Mouse (Mus musculus): Measurements from ENCODE around the gene Tfap2c. TPM values are rescaled to one million over a fixed set of nuclear protein-coding genes. Genes with fewer than 3 reads are reported as not detected.

Gene Tfap2c
- total RNA-seq, 2 experiments from 2014 or later, result not detected

DNA sequence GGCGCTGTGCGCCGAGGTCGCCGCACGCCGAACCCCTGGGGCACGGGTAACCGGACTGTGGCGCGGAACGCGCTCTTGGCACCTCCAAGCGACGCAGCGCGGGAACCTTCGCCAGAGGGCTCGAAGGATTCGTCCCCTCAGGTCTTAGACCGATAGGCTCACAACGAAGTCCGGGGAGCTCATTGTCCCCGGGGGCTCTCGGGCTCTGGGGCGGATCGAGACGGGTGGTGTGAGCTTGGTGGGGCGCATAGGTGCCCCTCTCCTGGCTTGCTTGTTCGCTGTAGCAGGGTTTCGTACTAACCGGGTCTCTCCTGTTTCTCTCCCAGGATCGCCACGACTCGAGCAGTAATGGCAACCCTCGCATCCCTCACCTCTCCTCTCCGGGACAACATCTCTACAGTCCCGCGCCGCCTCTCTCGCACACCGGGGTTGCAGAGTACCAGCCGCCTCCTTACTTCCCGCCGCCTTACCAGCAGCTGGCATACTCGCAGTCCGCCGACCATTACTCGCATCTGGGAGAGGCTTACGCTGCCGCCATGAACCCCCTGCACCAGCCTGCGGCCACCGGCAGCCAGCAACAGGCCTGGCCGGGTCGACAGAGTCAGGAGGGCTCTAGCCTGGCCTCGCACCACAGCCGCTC is 1.8 kb downstream of the Tfap2c start:
- DNase-seq, result no peak

DNA sequence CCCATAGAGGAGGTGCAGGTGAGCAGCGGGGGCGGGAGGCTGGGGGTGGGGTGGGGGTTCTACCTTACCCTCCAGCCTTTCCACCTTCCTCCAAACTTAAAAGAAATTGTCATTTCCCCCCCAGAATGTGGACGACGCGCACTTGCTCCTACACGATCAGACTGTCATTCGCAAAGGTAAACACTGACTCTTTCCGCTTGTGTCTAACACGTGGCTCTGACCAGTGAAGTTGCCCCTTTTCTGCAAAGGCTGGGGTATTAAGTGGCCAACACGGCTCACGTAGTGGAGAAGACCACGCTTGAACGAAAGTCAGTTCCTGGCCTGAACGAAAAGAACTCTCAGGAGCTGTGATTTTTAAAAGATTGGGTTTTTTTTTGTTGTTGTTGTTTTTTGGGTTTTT is 2.5 kb downstream of the Tfap2c start:
- no peak for DNase-seq

DNA sequence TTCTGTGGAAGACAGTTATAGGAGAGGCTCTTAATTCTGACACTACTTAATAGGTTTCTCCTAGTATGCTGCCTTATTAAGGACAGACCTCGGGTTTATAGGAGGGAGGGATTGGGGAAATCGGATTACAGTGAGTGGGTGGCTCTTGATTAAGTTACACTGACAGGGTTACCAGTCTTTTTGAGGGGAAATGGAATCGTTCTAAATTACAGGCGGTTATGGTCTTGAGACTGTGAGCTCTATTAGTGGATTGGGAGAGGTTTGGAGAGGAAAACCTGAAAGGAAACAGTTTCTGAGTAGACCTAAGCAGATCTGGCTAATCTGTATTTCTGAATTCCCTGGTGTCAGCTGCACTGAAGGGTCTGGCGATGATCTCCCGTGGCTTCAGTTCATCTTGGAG is 3.3 kb downstream of the Tfap2c start:
- no peak for DNase-seq

DNA sequence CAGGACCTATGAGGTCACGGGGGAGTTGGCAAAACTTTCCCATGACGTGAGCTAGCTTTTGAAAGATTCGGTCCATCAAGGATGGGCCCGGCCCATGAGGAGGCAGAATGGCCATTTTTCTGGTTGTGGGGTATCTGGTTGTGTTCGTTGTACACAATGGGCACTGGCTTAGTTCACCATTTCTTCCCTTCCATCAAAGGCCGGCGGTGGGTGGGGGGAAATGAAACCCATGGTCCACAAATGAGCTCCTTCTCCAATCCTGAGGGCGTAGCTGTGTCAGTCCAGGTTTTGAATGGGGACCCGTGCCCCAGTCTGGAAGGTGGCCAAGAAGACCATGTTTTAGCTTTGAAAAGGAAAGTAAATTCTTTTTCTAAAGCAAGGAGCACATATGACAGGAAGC is 4.8 kb downstream of the Tfap2c start:
- DNase-seq, result no peak

DNA sequence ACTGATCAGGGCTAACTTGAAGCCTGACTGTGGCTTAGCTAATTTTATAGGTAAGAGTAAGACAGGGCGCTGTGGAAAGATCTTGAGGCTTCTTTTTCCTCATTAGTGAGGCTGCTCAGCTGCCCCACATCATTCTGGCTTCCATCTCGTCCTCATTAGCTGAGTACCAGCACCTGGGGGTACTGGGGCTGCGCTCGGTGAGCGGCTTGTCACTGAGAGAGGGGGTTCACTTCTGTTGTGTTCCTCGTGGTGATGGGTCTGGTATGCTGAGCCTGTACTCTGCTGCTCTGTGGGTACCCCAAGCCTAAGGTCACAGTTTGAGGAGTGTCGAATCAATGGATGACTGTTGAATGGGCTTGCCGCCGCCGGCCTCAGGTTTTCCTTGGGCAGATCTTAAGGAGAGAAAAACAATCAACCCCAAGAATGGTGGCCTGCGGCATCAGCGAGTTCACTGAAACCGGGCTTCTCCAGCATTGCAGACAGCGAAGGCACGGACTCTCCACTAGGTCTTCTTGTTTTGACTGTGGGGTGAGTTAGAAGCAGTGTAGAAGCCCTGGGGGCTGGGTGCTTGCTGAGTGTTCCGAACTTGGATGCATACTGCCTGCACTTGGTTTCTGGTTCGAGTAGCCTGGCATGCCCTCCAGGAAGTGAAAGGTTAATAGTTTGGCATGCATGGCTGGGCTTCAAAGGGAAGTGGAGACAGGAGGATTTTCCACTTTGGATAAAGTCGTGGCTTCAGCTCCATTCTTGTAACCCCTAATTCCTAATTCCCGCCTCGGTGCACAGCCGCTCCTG is 9.5 kb downstream of the Tfap2c start:
- no peak for DNase-seq

GRCm38 (mm10) chr2:172561016-172561415 is 11.6 kb downstream of the Tfap2c start:
- DNase-seq, result no peak

DNA sequence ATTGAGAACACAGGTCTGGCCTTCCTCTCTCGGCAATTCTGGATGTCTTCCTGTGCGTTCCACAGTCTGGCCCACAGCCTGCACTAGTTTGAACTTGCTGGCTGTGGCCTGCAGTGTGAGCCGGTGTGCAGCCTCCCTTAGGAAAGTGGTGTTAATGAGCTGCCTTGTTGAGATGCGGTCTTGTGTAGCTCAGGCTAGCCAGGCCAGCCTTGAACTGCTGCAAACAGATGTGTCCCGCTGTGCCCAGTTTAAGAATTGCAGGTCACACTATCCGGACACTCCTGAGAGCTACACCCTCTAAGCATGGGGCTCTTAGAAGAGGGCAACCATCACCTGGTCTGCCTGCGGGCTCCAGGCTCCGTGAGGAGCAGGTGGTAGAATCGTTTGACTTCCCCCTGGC is 18.4 kb downstream of the Tfap2c start:
- no peak for DNase-seq

GRCm38 (mm10) chr2:172568466-172568865 is 19.1 kb downstream of the Tfap2c start:
- DNase-seq, result no peak

DNA sequence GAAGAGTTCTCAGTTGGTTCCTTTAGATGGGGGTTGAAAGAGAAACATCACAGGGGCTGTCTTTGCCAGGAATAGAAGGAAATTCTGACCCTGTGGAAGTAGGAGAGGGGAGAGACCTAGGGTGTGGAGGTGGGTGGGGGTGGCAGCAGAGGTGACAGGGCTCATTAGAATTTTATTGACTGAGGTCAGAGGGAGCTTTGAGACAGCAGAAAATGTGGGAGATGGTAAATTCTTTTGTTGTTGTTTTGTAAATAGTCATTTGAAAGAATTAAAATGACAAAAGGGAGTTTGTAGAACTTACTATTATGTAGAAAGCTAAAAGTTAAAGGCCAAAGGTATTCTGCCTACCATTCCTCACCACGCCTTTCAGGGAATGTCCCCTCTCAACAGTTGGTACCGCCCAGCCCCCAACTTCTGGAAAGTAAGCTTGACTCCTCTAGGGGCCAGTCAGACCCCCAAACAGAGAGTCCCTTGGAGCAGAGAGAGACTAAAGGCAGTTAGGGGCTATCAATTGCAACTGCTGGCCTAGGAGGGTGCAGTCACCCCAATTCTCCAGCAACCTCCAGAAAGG is 27.9 kb downstream of the Tfap2c start:
- no peak for DNase-seq

- DNase-seq, result peak; percentile 49
Observed at GRCm38 (mm10) chr2:172579221-172579620, 29.8 kb downstream of the Tfap2c start.

- no peak for DNase-seq
Observed at GRCm38 (mm10) chr2:172580536-172581265, 31.3 kb downstream of the Tfap2c start.

DNA sequence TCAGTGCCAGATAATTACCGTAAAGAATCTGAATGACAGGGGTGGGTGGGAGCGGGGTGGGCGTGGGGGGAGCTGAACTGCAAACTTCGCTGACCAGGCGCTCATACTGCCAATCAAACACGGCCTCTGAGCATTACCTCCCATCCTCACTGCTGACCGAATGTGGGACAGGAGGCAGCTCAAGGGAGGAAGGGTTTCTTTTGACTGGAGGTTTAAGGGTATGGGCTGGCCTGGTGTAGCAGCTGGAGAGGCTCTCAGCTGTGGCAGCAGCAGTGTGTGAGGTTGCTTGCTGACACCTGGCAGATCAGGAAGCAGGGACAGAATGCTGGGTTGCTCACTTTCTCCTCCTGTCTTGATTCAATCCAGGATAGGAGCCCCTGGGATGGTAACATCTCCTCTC is 33.9 kb downstream of the Tfap2c start:
- no peak for DNase-seq

DNA sequence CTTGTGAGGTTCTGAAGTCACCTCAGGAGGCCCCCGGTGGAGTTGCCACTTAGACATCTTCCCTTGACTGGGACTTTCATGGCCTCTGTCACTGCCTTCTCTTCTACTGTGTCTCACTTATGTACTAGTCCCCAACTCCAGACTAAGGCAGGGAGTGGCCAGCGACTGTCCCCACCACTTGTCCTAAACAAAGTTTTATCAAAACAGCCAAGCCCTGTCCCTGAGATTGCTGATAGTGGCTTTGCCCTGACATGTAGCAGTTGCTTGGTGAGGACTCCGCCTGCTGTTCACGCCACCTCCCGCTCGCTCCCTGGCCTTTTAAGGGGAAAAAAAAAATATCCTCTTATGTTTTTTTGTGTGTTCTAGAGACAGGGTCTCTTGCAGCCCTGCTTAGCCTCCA is 35.9 kb downstream of the Tfap2c start:
- no peak for DNase-seq

- no peak for DNase-seq
Observed at GRCm38 (mm10) chr2:172589048-172589447, 39.7 kb downstream of the Tfap2c start.

DNA sequence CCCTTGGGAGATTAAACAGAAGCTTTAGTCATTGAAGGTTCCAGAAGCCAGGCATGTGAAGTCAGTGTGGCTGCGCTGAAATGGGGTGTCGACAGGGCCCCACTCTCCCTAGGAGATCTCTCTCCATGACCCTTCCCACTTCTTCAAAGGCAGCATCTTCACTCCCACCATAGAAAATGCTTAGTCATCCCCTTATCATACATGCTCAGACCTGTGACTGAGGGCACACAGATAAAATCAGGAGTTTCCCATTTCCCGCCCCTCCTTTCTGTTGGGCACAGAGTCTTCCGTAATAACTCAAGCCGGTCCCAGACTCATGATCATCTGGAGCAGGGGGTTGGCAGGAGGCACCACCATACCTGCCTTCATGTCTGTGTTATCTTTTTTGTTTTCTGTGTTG is 41.4 kb downstream of the Tfap2c start:
- no peak for DNase-seq

DNA sequence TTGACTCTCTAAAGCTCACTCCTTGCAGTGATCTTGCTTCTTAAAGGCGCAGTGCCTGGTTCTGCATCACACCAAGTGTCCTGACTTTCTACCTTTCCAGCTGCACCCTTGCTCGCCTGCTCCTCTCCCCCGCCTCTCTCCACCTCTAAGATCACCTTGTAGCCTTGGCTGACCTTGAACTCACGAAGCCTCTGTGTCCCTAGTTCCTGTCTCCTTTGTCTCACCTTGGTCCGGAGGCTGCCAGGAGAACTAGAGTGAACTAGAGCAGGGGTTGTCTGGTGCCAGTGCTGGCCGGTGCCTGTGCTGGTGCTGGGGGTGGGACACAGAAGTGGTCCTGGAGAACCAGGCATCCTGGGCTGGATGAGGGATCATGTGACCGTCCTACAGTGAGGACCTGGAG is 44.9 kb downstream of the Tfap2c start:
- no peak for DNase-seq

DNA sequence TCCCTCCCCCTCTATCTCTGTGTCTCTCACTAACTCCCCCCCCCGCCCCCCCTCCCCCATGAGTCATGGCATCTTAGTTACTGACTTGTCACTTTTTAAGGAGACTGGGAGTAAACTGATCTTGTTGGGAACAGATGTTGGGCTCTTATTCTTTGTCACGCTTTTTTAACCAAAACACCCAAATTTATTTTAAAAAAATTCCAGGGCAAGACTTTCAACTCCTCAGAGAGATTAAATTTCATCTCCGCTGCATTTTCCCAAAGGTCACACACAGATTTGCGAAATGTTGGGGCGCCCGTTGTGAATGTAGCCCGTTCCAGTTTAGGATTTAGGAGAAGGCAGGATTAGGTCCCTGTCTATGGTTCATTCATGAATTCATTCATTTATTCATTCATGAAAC is 47.7 kb downstream of the Tfap2c start:
- no peak for DNase-seq

DNA sequence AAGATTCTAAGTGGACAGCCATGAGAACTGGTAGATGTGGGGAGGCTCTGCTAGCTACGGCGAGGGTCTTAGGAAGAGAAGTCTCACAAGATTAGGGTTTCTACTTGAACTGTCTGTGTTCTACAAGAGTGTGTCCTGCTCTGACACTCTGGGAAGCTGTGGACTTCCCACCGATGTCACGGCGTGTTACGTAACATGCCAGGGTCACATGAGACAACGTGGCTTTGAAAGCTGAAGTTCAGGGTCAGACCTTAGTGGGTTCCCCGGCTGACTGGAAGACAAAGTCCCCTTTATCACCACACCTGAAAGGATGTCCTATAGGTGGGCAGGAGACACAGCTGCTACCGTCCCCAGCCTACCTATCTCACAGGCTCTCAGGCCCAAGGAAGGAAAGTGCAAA is 48.5 kb downstream of the Tfap2c start:
- DNase-seq, result no peak

DNA sequence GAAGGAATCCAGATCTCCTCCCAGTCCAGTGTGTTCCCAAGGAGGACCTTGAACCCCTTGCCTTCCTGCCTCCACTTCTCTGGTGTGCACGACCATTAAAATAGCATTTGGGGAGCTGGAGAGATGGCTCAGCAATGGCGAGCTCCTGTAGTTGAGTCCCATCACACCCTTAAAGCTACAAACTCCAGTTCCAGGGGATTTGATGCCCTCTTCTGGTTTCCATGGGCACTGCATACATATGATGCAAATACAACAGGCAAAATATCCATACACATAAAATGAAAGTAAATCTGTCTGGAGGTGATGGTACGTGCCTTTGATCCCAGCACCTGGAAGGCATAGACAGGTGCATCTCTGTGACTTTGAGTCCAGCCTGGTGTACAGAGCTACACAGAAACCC is 55.2 kb downstream of the Tfap2c start:
- no peak for DNase-seq

DNA sequence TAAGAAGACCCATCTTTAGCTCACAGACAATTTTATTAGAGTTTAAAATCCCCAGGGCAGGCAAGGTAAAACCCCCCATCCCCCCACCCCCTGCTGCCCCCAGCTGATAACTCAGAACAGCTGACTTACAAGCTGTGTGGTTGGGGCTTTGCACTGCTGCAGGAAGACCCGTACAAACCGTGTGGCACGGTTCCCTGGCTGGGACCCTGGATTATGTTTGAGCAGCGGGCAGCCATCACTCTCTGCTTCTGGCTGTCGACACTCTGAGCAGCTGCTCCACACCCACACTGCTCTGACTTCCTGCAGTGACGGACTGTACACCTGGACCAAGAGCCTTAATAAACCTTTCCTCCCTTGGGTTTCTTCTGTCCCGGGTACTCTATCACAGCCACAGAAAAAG is 56.2 kb downstream of the Tfap2c start:
- DNase-seq, result no peak

- no peak for DNase-seq
Observed at GRCm38 (mm10) chr2:172607710-172608109, 58.3 kb downstream of the Tfap2c start.

All from gastrocnemius, postnatal 10 days (tissue).